28 mouse cellular contexts compared by ENCODE assay signal in genomic region chr15:69252095-69252494, GRCm38 (mm10).
"Had no signal": no experiment of that assay in that cellular context is flagged by ENCODE, and none has a peak within 500 bp of the region (broad histone marks: within the 10 kb centered on the region; RNA-seq: fewer than 3 reads in every experiment).

No protein-coding gene starts in this region.

- DNase-seq: cerebellum, adult 8-10 months; cerebellum, adult 9-10 months; cerebellum, adult 9-11 months; cerebellum, postnatal 10 days; cerebellum, postnatal 14 days; cerebellum, postnatal 25 days; cerebellum, postnatal 36 days; embryo, embryonic 11 days; forebrain, postnatal 0 days; gastrocnemius, adult 2 months; gastrocnemius, postnatal 10 days; gastrocnemius, postnatal 14 days; gastrocnemius, postnatal 25 days; gastrocnemius, postnatal 36 days; heart, adult 11 months; heart, adult 18-20 months; heart, adult 2 months had no signal

- H3K4me2 ChIP-seq: embryonic facial prominence, embryonic 12.5 days; embryonic facial prominence, embryonic 13.5 days; embryonic facial prominence, embryonic 15.5 days; forebrain, embryonic 12.5 days; forebrain, embryonic 13.5 days; forebrain, embryonic 15.5 days had no signal

- H3K27me3 ChIP-seq: embryonic facial prominence, embryonic 12.5 days; embryonic facial prominence, embryonic 13.5 days; embryonic facial prominence, embryonic 15.5 days; forebrain, embryonic 12.5 days; forebrain, embryonic 13.5 days; forebrain, embryonic 15.5 days had no signal

- H3K27ac ChIP-seq: embryonic facial prominence, embryonic 10.5 days; embryonic facial prominence, embryonic 12.5 days; embryonic facial prominence, embryonic 13.5 days; embryonic facial prominence, embryonic 15.5 days; forebrain, embryonic 10.5 days; forebrain, embryonic 12.5 days; forebrain, embryonic 13.5 days; forebrain, embryonic 15.5 days; gastrocnemius, adult 2 months; heart, adult 2 months had no signal

- H3K9ac ChIP-seq: embryonic facial prominence, embryonic 12.5 days; embryonic facial prominence, embryonic 13.5 days; embryonic facial prominence, embryonic 15.5 days; forebrain, embryonic 12.5 days; forebrain, embryonic 13.5 days; forebrain, embryonic 15.5 days; forebrain, postnatal 0 days had no signal

- H3K4me1 ChIP-seq: embryonic facial prominence, embryonic 10.5 days; embryonic facial prominence, embryonic 12.5 days; embryonic facial prominence, embryonic 13.5 days; embryonic facial prominence, embryonic 15.5 days; forebrain, embryonic 10.5 days; forebrain, embryonic 12.5 days; forebrain, embryonic 13.5 days had no signal

- H3K4me3 ChIP-seq: embryonic facial prominence, embryonic 10.5 days; embryonic facial prominence, embryonic 12.5 days; embryonic facial prominence, embryonic 13.5 days; embryonic facial prominence, embryonic 15.5 days; erythroblast, embryonic 14.5 days; forebrain, embryonic 10.5 days; forebrain, embryonic 12.5 days; forebrain, embryonic 13.5 days; forebrain, embryonic 15.5 days; gastrocnemius, adult 2 months; heart, adult 2 months had no signal

- H3K9me3 ChIP-seq: embryonic facial prominence, embryonic 10.5 days; embryonic facial prominence, embryonic 12.5 days; embryonic facial prominence, embryonic 13.5 days; embryonic facial prominence, embryonic 15.5 days; forebrain, embryonic 10.5 days; forebrain, embryonic 12.5 days; forebrain, embryonic 13.5 days; forebrain, embryonic 15.5 days had no signal

- H3K36me3 ChIP-seq: embryonic facial prominence, embryonic 10.5 days; embryonic facial prominence, embryonic 12.5 days; embryonic facial prominence, embryonic 13.5 days; embryonic facial prominence, embryonic 15.5 days; forebrain, embryonic 10.5 days; forebrain, embryonic 12.5 days; forebrain, embryonic 15.5 days had no signal

- ATAC-seq: forebrain, embryonic 13.5 days; forebrain, embryonic 14.5 days; forebrain, embryonic 15.5 days; forebrain, embryonic 16.5 days; forebrain, postnatal 0 days had no signal
